Mouse (Mus musculus) bone marrow, adult 2 months (tissue): ENCODE data around the gene Hsd17b11. TPM values are rescaled to one million over a fixed set of nuclear protein-coding genes. Genes with fewer than 3 reads are reported as not detected.

Source experiments
- H3K27ac ChIP-seq: fragments of 200-500 bp; 2 replicates; pipeline ENCODE4 v1.5.1; 2012; ENCODE audit warnings: low read depth, mild to moderate bottlenecking, control low read depth, inconsistent platforms, low read length; ENCODE audit not compliant: control insufficient read depth, poor library complexity, insufficient read depth
- H3K4me1 ChIP-seq: fragments of 200-500 bp; 2 replicates; pipeline ENCODE4 v1.6.1; 2011; ENCODE audit warnings: low read length; ENCODE audit not compliant: control insufficient read depth, insufficient read depth
- H3K4me3 ChIP-seq: fragments of 200-500 bp; replicated peaks from 2 replicates; pipeline ENCODE3; 2011; ENCODE audit warnings: mild to moderate bottlenecking, low read depth, low read length, control low read depth; ENCODE audit not compliant: control insufficient read depth
- CTCF ChIP-seq: fragments of 200-500 bp; IDR thresholded peaks from 2 replicates; pipeline ENCODE4 v1.5.1; 2011; ENCODE audit warnings: low read length, control low read depth; ENCODE audit not compliant: control insufficient read depth, insufficient read depth
- POLR2A ChIP-seq: fragments of 200-500 bp; IDR thresholded peaks from 2 replicates; pipeline ENCODE4 v1.6.1; 2011; ENCODE audit warnings: low read depth, mild to moderate bottlenecking, control low read depth, low read length, borderline replicate concordance; ENCODE audit not compliant: control insufficient read depth
- WGBS: fragments of 180-500 bp; shearing (Covaris S2); methylation state at CpG from one replicate; pipeline ENCODE4 v1.1.7; 2018; 5-methylcytosine and 5-hydroxymethylcytosine counted together
- polyA plus RNA-seq: library from polyadenylated mRNA; stranded (reverse); fragments of >200 nt; gene quantifications from 2 replicates; pipeline ENCODE4 v1.2.4, GENCODE M21; 2011; ENCODE audit warnings: low replicate concordance; ENCODE audit not compliant: missing spikeins, insufficient read depth, insufficient read length

The Hsd17b11 gene
- polyA plus RNA-seq, 1 experiment = 36.5 TPM

DNA sequence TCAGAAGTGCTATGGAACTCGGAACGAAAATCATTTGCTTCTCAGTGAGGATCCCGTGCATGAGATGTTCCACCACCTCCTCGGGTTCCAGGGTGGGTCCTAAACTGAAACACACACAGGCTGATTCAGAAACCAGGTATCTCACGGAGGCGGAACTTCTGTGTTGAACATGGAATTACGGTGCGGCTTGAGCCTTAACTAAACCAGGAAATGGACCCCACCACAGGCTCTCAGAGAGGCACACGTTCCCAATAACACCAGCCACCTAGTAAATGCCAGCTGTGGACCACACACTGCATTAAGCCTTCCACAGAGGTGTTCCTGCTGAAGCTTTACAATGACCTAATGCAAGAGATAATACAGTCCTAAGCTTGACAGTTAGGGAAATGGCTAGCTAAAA is 28.9 kb downstream of the Hsd17b11 start:
- TF ChIP-seq POLR2A (no peak), CTCF (no peak)
- H3K4me3 ChIP-seq = no peak overlapping the region
- H3K27ac ChIP-seq = no peak overlapping the region
- no peaks in the 10 kb centered on the region for H3K4me1 ChIP-seq
- 86% methylated on average over 9 of the region's 9 CpGs for WGBS

DNA sequence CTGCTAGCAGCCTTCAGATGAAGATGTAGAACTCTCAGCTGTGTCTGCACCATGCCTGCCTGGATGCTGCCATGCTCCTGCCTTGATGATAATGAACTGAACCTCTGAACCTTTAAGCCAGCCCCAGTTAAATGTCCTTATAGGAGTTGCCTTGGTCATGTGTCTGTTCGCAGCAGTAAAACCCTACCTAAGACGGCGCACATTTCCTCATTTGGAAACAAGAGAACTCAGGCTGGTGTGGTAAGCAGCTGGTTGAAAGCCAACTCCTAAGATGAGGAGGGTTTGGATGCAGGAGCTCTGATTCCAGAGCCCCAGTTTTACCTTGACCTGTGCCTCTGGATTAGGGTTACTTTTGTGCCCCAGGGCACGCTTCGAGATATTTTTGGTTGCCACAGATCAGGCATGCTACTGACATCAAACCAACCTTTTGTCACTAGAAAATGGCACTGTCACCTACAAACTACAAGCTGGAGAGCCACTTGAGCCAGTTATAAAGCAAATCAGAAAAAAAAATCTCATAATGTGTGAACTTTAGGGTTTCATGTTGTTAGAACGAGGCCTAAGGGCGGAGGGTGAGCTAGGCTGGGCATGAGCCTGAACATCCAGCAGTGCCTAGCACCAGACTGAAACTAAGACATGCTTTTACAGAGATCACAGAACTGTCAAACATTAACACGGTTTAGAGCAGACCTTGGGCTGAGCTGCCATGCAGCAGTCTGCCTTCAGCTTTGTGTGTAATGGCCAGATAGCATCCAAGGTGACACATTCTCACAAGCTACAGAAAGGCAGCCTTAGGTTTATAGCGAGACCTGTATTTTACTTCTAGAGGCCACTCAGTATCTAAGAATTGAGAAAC is 40.8 kb downstream of the Hsd17b11 start:
- WGBS = 70% methylated on average over 9 of the region's 9 CpGs
- TF ChIP-seq POLR2A (no peak), CTCF (no peak)
- no peak overlapping the region for H3K4me3 ChIP-seq
- no peak overlapping the region for H3K27ac ChIP-seq
- H3K4me1 ChIP-seq = peaks cover 5% of the 10 kb centered on the region; the same call in 1 of the 2 replicates

DNA sequence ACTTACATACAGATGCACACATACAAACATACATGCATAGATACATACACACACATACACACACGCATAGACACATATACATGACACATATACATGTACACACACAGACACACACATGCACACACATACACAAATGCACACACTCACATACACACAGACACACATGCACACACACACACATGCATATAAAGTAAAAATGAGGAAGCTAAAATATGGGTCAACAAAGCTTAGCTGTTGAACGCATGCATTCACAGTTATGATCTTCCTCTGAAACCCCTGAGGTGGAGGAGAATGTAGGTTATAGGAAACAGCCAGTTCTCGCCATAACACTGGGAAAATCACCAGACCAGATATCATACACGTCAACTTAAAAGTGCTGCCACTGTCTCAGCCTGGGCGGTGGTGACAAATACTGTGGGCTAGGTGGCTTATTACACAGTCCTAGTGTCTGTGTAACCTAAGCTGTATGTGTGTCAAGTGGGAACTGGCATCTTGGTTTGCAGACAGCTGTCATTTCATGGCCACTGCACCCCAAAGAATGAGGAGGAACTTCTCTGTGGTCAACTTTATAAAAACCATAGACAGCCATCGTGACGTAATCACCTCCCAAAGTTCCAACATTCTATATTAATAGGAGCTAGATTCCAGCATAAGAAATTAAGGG is 43.7 kb downstream of the Hsd17b11 start:
- TF ChIP-seq POLR2A (no peak), CTCF (no peak)
- WGBS = 30% methylated on average over 7 of the region's 7 CpGs
- Histone ChIP-seq H3K4me3 (no peak overlapping the region), H3K4me1 (peaks cover 5% of the 10 kb centered on the region; the same call in 1 of the 2 replicates), H3K27ac (peak overlapping the region; percentile 79; the same call in 1 of the 2 replicates)

DNA sequence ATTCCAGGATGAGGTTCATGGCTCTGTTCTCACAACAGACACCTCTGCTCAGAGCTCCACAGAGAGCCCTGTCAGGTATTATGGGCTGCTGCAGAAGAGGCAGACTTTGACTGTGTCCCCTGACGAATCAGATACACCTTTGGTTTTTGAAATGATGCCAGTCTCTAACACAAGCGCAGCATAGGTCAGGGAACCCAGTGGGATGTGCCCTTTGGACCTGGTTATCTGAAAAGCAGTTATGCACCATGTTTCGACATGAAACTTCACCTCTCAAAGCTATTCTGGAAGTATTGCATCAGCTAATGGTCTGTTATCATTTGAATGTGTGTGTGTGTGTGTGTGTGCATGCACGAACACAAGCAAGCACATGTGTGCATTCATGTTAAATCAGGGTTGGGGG is 44.4 kb downstream of the Hsd17b11 start, which contains the start of gene Hsd17b13:
Gene Hsd17b13 (minus strand): TSS at position 114 of the 400 bp plus-strand sequence.
- WGBS = 53% methylated on average over 4 of the region's 4 CpGs
- TF ChIP-seq CTCF (no peak), POLR2A (no peak)
- peaks cover 5% of the 10 kb centered on the region; the same call in 1 of the 2 replicates for H3K4me1 ChIP-seq
- peak within 1 kb of the TSS; percentile 79; the same call in 1 of the 2 replicates for H3K27ac ChIP-seq
- H3K4me3 ChIP-seq = no peak within 1 kb of the TSS

DNA sequence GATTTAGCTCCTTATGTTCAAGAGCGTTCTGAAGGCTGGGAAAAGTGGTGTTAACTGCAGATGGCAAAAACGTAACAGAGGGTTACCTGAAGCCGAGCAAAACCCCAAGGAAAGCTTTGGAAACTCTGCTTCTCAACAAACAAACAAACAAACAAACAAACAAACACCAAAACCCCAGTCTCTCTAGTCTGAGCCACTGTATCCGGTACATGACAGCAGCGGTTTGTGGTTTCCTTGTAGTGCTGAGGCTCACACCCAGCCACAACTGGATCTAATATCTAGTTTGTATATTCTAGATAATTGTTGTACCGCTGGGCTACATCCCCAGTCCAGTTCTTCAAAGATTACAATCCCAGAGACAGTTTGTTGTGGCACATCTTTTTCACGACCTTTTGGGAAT is 46.0 kb downstream of the Hsd17b11 start:
- Histone ChIP-seq H3K4me3 (no peak overlapping the region), H3K27ac (no peak overlapping the region), H3K4me1 (peaks cover 5% of the 10 kb centered on the region; the same call in 1 of the 2 replicates)
- TF ChIP-seq POLR2A (no peak), CTCF (no peak)
- WGBS = 20% methylated on average over 7 of the region's 7 CpGs

DNA sequence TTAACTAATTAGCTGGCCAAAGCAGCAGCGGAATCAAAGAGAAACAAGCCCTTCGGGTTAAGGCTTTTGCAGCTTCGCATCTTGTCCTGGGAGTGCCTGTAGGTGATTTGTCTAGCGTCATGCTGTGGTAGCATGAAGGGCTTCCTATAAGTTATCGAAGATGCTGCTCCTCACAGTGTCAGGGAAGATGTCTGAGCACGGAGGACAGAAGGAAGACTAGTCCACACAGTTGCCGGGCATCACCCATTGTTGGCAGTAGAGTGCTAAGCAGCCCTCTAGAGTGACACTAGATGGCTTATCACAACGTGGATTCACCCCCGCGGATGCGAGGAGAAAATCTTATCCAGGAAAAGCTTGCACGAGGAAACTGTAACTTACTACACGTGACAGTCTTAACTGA is 48.9 kb downstream of the Hsd17b11 start:
- no peak for TF ChIP-seq POLR2A
- TF ChIP-seq CTCF = no peak
- Histone ChIP-seq H3K4me3 (peak overlapping the region; percentile 19), H3K4me1 (peaks cover 2% of the 10 kb centered on the region; the same call in 1 of the 2 replicates), H3K27ac (no peak overlapping the region)
- 9% methylated on average over 13 of the region's 13 CpGs for WGBS

DNA sequence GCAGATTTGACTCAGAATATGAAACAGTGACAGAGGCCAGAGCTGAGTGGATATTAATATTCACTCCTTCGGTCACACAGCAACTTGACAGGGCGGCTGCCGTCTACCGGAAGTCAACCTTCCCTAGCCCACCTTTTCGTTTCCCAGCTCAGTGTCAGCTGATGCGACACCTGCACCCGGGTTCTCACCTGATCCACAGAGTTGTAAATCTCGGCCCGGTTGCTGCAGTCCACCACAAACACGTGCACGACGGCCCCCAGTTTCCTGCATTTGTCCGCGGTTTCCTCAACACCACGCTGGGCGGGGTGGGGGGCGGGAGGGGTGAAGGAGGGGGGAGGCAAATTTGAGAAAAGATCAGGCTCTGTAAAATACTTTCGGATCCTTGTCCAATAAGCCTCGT is 49.3 kb downstream of the Hsd17b11 start:
- under 1% methylated on average over 19 of the region's 19 CpGs for WGBS
- Histone ChIP-seq H3K4me1 (peaks cover 2% of the 10 kb centered on the region; the same call in 1 of the 2 replicates), H3K27ac (no peak overlapping the region), H3K4me3 (peak overlapping the region; percentile 44)
- TF ChIP-seq CTCF = no peak
- TF ChIP-seq POLR2A = no peak

DNA sequence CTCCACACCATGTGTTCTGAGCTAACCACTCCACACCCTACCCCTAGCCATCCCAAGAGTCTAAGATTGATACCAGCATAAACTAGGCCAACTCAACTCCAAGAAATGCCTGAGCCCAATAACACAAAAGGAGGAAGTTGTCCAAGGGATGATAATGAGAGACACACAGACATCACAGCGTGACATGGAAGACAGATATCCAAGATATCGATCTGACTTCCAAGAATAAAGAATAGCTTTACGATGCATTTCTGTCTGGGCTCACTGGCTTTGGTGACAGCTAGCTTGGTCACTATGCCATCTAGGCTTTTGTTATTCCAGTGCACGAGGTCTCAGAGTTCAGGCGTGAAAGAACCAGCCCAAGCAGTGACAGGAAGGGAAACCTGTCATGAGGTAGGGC is 50.7 kb downstream of the Hsd17b11 start:
- Histone ChIP-seq H3K4me1 (no peaks in the 10 kb centered on the region; the same call in 1 of the 2 replicates), H3K4me3 (no peak overlapping the region), H3K27ac (no peak overlapping the region)
- WGBS = 49% methylated on average over 5 of the region's 5 CpGs
- TF ChIP-seq CTCF = no peak
- no peak for TF ChIP-seq POLR2A
